ENCODE assay signal across 9 mouse cellular contexts in genomic region chr5:35737231-35737901, GRCm38 (mm10). TPM values are rescaled to one million over a fixed set of nuclear protein-coding genes. Genes with fewer than 3 reads are reported as not detected.
DNase-seq lines count a peak whose midpoint lies in the region; ATAC-seq and TF ChIP-seq lines count a peak whose summit lies in the region.
"Had no signal": no experiment of that assay in that cellular context is flagged by ENCODE, and none has a peak within 500 bp of the region (broad histone marks: within the 10 kb centered on the region; RNA-seq: fewer than 3 reads in every experiment).

No protein-coding gene starts in this region.

- no peaks in the 10 kb centered on the region for H3K9me3 ChIP-seq in intestine, postnatal 0 days (ENCODE audit: control insufficient read depth)

- peak overlapping the region; percentile 66 for H3K4me2 ChIP-seq in intestine, postnatal 0 days (replicated peaks; ENCODE audit: low read depth)

- H3K27me3 ChIP-seq in liver, adult 2 months (ENCODE audit: control insufficient read depth, insufficient read depth, low read length) = no peaks in the 10 kb centered on the region
- H3K27me3 ChIP-seq in intestine, postnatal 0 days (replicated peaks; ENCODE audit: control insufficient read depth, insufficient read depth, low read length) = no peaks in the 10 kb centered on the region
- H3K27me3 ChIP-seq: Patski had no signal

- no peak for TF ChIP-seq POLR2A in liver, adult 2 months (IDR thresholded peaks at IDR 0.05; ENCODE audit: extremely low read depth, insufficient read depth, low read length)

- no peaks in the 10 kb centered on the region for H3K36me3 ChIP-seq in liver, adult 2 months (ENCODE audit: control insufficient read depth, insufficient read depth, low read length)
- no peaks in the 10 kb centered on the region; the same call in 1 of the 2 replicates for H3K36me3 ChIP-seq in intestine, postnatal 0 days (ENCODE audit: control insufficient read depth, insufficient read depth)

- no peak overlapping the region for H3K9ac ChIP-seq in liver, adult 2 months (ENCODE audit: low read depth, low read length)
- no peak overlapping the region for H3K9ac ChIP-seq in intestine, postnatal 0 days (ENCODE audit: low read depth, low read length)

- H3K4me1 ChIP-seq in liver, adult 2 months (ENCODE audit: control insufficient read depth, insufficient read depth, low read length) = peaks cover 6% of the 10 kb centered on the region
- H3K4me1 ChIP-seq in intestine, postnatal 0 days (replicated peaks; ENCODE audit: control insufficient read depth, insufficient read depth, low read length) = peaks cover 13% of the 10 kb centered on the region; the same call in 1 of the 2 replicates

- H3K79me2 ChIP-seq in liver, adult 2 months (ENCODE audit: control insufficient read depth, insufficient read depth, low read length) = no peaks in the 10 kb centered on the region

- TF ChIP-seq CTCF in liver, adult 2 months (IDR thresholded peaks at IDR 0.05; ENCODE audit: low read depth, low read length) = no peak
- TF ChIP-seq CTCF in intestine, postnatal 0 days (IDR thresholded peaks at IDR 0.05; ENCODE audit: low read depth) = peak; percentile 26; the same call in 1 of the 2 replicates

- ATAC-seq in intestine, postnatal 0 days = peak; percentile 86
- ATAC-seq: Patski had no signal

- DNase-seq in liver, adult 2 months (ENCODE audit: extremely low read depth, low read depth, low spot score) = peak; percentile 75
- no peak for DNase-seq in liver
- peak; percentile 67 to 75 for DNase-seq in heart, adult 18-20 months
- DNase-seq in lung, postnatal 25 days (ENCODE audit: low spot score) = peak; percentile 66
- no peak for DNase-seq in layer of hippocampus, adult 9-11 months
- DNase-seq in spleen, adult 18-20 months = no peak
- DNase-seq in thymus, postnatal 10 days (ENCODE audit: low spot score in 2 of 2) = no peak

- 29% methylated on average over 20 of the region's 20 CpGs for whole genome bisulfite sequencing in liver, adult 2 months
- 25% methylated on average over 20 of the region's 20 CpGs for WGBS in intestine, postnatal 0 days

- no peak overlapping the region for H3K4me3 ChIP-seq in liver, adult 2 months (ENCODE audit: insufficient read depth, low read depth, low read length)
- no peak overlapping the region for H3K4me3 ChIP-seq in intestine, postnatal 0 days (ENCODE audit: low read depth, low read length)

- no peak overlapping the region for H3K27ac ChIP-seq in liver, adult 2 months (replicated peaks; ENCODE audit: insufficient read depth, low read depth, low read length)
- peak overlapping the region; percentile 91 for H3K27ac ChIP-seq in intestine, postnatal 0 days (ENCODE audit: low read depth, low read length)

RNA-seq across cellular contexts. Expression of gene Sh3tc1, which starts 2.4 kb away (rescaled TPM):
- total RNA-seq in liver, adult 2 months (2014; rRNA removed) = 4.8 and 5.2 TPM in 2 replicates
- polyA plus RNA-seq in liver, adult 2 months (2012; rRNA removed) = 2.1 and 3.0 TPM in 2 replicates
- 10 to 100 TPM in 1 of 2 experiments, 1 to 10 TPM in 1; 8.2 to 10.3 TPM for total RNA-seq in heart, adult 18-20 months (2021)
- 18.3 and 18.7 TPM in 2 replicates for polyA plus RNA-seq in intestine, postnatal 0 days (2015; fragmentation: Nextera tagmentation; extraction: Ambion mirVana)

RNA-seq across cellular contexts. Expression of gene Ablim2, which starts 20.3 kb away (rescaled TPM):
- total RNA-seq in liver, adult 2 months (2014; rRNA removed) = 1.9 and 2.3 TPM in 2 replicates
- polyA plus RNA-seq in liver, adult 2 months (2012; rRNA removed) = 3.5 and 5.9 TPM in 2 replicates
- total RNA-seq in heart, adult 18-20 months (2021) = 10 to 100 TPM; 21.4 to 24.4 TPM
- 1.9 and 2.0 TPM in 2 replicates for polyA plus RNA-seq in intestine, postnatal 0 days (2015; fragmentation: Nextera tagmentation; extraction: Ambion mirVana)

RNA-seq across cellular contexts. Expression of gene Htra3, which starts 57.8 kb away (rescaled TPM):
- 0.83 and 1.2 TPM in 2 replicates for total RNA-seq in liver, adult 2 months (2014; rRNA removed)
- 0.97 and 1.3 TPM in 2 replicates for polyA plus RNA-seq in liver, adult 2 months (2012; rRNA removed)
- total RNA-seq in heart, adult 18-20 months (2021) = 10 to 100 TPM; 73.5 to 83.6 TPM
- polyA plus RNA-seq in intestine, postnatal 0 days (2015; fragmentation: Nextera tagmentation; extraction: Ambion mirVana) = 24.5 and 25.5 TPM in 2 replicates

Comparison
In these comparisons a context has a peak if more than half of its experiments do, and no peak if none do; other contexts are left out.
1. DNase-seq: peak in liver, adult 2 months (single experiment), heart, adult 18-20 months (2 of 2) and lung, postnatal 25 days (single experiment); none in liver (single experiment), layer of hippocampus, adult 9-11 months (single experiment), spleen, adult 18-20 months (0 of 2) and thymus, postnatal 10 days (0 of 2).
2. RNA of gene Htra3, which starts 57.8 kb away (total RNA-seq): 73.5 to 83.6 TPM in heart, adult 18-20 months; 0.83 to 1.2 TPM in liver, adult 2 months; every median in the first group is over 10 times any median in the second.